Mouse (Mus musculus) mature B cell (primary cell): Measurements from ENCODE around the gene Spast.

Experiments
- in situ Hi-C: fragments of 300-500 bp; cut with MboI; formaldehyde crosslinking; loops from 2 replicates; pipeline ENCODE4 v1.14.3; 2019

Spast gene

DNA sequence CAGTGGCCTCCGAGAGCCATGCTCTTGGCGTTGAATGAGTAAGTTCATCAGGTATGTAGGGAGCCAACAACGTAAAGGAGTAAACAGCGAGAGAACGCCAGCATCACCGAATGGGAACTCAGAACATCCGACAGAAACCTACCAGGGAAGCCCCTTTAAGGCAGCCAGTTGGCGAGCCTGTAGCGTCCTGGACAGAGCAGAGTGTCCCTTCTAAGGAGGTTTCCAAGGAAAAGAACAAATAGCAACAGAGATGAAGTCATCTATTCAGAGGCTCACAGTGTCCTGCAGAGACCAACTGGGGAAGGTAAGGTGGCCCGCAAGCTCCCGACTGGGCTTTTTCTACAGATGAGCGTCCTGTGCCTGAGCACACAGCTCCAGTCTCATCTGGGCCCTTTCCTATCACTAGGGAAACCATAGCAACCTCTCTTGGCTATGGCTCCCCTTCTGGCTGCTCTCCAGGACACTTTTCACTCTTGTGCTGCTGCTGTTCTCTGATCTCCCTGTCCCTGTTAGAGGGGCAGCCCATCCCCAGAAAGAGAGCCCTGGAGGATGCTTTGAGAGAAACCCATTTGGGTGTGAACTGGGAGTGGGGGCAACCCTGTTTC lies 85.7 kb downstream of the Spast start:
- in situ Hi-C loops, result no loop called here

DNA sequence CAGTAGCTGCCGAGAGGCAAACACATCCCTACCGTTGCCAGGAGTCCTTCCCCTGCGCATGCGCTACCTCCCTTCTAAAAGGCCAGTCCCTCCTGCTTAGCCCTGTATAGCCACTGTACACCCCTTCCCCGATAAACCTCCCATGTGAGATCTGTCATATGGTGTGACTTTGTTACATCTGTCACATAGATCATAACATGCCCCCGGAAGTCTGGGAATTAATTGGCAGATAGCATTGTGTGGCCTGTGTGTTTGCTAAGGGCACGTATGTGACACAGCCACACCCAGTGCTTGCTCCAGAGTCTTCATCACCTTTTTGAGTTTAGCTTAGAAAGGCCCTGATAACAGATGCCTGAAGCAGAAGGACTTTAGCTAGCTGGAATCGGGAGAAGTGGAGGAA lies 91.3 kb downstream of the Spast start:
- in situ Hi-C loops, result no loop called here

DNA sequence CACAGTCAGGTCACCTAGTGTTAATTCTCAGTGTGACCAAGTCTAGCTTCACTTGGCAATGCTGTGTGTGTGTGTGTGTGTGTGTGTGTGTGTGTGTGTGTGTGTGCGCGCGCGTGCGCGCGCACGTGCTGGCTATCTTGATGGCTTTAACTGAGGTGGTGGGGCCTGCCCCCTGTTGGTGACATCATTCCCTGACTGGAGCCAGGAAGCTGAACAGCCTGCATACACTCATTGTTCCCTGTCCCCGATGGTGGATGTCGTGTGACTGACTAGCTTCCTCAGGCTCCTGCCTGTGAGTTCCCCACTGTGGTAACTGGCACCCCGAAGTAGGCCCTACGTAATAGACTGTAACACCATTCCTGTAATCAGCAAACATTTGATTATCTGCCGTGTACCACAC lies 92.7 kb downstream of the Spast start:
- in situ Hi-C loops, result no loop called here

DNA sequence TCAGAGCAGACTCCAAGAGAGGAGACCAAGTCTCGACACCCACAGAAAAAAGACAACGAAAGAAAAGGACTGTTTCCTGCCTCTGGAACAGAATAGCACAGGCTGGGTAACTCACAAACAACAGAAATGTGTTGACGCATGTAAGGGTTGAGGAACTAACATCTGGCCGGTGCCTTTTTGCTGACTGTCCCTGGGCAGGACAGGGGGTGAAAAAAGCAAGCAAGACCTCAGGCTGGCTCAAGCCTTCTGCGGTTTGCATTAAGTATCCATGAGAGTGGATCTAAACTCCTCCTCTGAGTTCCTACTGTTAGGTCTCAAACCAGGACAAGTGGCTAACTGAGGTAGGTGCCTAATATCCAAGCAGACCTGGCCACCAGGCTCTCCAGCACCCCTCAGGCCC lies 93.8 kb downstream of the Spast start:
- in situ Hi-C loops, result no loop called here

DNA sequence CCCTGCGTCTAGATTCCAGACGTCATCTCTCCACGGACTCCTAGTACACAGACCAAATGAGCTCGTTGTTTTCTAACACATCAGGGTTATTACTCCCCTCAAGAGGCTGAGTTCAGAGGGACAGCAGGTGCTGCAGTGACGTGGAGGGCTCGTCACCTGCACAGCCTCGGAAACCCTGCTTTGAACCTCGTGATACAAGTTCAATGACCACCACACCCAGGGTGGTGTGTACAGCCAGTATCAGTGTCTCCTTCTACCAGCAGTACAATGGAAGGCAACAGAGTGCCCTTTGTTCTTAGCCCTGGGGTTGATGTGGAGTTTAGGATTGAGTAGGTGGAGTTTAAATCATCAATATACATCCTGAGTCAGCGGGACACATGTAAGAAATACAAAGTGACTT lies 99.0 kb downstream of the Spast start:
- in situ Hi-C loops, result no loop called here

DNA sequence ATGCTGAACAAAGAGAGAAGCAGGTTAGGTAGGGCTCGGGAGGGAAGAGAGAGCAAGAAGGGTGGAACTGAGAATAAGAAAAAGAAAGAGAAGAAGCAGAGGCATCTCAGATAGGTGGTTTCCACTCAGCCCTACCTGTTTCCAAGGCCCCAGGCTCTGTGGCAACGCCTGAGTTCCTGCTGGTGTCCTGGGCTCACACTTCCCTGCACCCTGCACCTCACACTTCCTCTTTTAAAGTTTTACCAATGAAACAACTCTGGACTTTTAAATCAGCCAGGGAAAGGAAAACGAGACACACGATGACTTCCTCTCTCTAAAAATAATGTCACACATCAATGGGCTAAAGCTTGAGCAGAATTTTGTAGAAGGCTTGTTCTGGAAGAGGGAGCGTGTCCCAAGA lies 101.7 kb downstream of the Spast start:
- in situ Hi-C loops, result no loop called here
